Mouse (Mus musculus) embryonic facial prominence, embryonic 10.5 days (tissue): ENCODE measurements around the gene Pgc. TPM values are rescaled to one million over a fixed set of nuclear protein-coding genes. Genes with fewer than 3 reads are reported as not detected.

Experiments used
- DNase-seq: peaks from one replicate; pipeline ENCODE4 v3.0.0-alpha.2; 2017; ENCODE audit warnings: low spot score
- H3K27ac ChIP-seq: fragments of 300-500 bp; sonication (generic); replicated peaks from 2 replicates; pipeline ENCODE4 v1.5.1; 2016; ENCODE audit warnings: mild to moderate bottlenecking
- H3K27me3 ChIP-seq: fragments of 300-500 bp; sonication (generic); replicated peaks from 2 replicates; pipeline ENCODE4 v1.6.1; 2016; ENCODE audit warnings: low read depth, mild to moderate bottlenecking; ENCODE audit not compliant: poor library complexity, severe bottlenecking
- H3K36me3 ChIP-seq: fragments of 300-500 bp; sonication (generic); replicated peaks from 2 replicates; pipeline ENCODE4 v1.6.1; 2016; ENCODE audit warnings: mild to moderate bottlenecking, moderate library complexity
- H3K4me1 ChIP-seq: fragments of 300-500 bp; sonication (generic); 2 replicates; pipeline ENCODE4 v1.6.1; 2016
- H3K4me3 ChIP-seq: fragments of 300-500 bp; sonication (generic); 2 replicates; pipeline ENCODE4 v1.5.1; 2016; ENCODE audit warnings: mild to moderate bottlenecking, moderate library complexity
- H3K9me3 ChIP-seq: fragments of 300-500 bp; sonication (generic); 2 replicates; pipeline ENCODE4 v1.6.1; 2016; ENCODE audit warnings: mild to moderate bottlenecking
- WGBS: fragments of 180-500 bp; shearing (Covaris S2); methylation state at CpG from one replicate; pipeline ENCODE4 v1.1.7; 2016; 5-methylcytosine and 5-hydroxymethylcytosine counted together
- polyA plus RNA-seq: library from polyadenylated mRNA; unstranded; fragments of >200 nt; fragmentation: Nextera tagmentation; extraction: Ambion mirVana; gene quantifications from 2 replicates; pipeline ENCODE4 v1.2.1, GENCODE M21; 2016

Pgc gene
- polyA plus RNA-seq, 1 experiment from 2014 or later, result 0.10 TPM

- no peak for DNase-seq
- no peaks in the 10 kb centered on the region for H3K27me3 ChIP-seq
- no peaks in the 10 kb centered on the region for H3K36me3 ChIP-seq
- WGBS, result 72% methylated on average over 2 of the region's 2 CpGs
- H3K27ac ChIP-seq, result no peak overlapping the region
- peaks cover 10% of the 10 kb centered on the region; the same call in 1 of the 2 replicates for H3K9me3 ChIP-seq
- no peak overlapping the region for H3K4me3 ChIP-seq
- H3K4me1 ChIP-seq, result peaks cover 18% of the 10 kb centered on the region
These were observed 50.5 kb downstream of the Pgc start for GRCm38 (mm10) chr17:47777141-47777540.

GRCm38 (mm10) chr17:47780470-47780869 is 53.8 kb downstream of the Pgc start:
- DNase-seq, result no peak
- WGBS, result 86% methylated on average over 10 of the region's 10 CpGs
- H3K4me3 ChIP-seq, result no peak overlapping the region
- H3K36me3 ChIP-seq, result no peaks in the 10 kb centered on the region
- H3K27me3 ChIP-seq, result peaks cover 9% of the 10 kb centered on the region; the same call in 1 of the 2 replicates
- no peaks in the 10 kb centered on the region for H3K9me3 ChIP-seq
- peaks cover 23% of the 10 kb centered on the region for H3K4me1 ChIP-seq
- H3K27ac ChIP-seq, result no peak overlapping the region

DNA sequence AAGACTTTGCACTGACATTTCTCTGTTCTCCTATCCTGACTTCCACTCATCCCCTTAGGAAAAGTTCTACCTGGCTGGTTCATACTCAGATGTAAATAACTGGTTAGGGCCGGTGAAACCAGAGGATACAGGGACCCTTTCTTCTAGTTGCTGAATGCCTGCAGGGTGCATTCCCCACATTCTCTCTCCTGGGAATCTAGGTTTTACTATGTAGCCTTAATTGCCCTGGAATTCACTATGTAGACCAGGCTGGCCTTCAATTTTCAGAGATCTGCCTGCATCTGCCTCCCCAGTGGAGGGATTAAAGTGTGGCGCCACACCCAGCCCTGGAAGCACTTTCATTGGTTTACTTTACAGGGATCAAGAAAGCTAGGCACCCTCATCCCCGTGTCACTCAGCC is 55.8 kb downstream of the Pgc start:
- DNase-seq, result no peak
- Histone ChIP-seq H3K27me3 (peaks cover 26% of the 10 kb centered on the region), H3K9me3 (no peaks in the 10 kb centered on the region), H3K4me3 (no peak overlapping the region), H3K27ac (no peak overlapping the region), H3K4me1 (peaks cover 42% of the 10 kb centered on the region), H3K36me3 (no peaks in the 10 kb centered on the region)
- 79% methylated on average over 3 of the region's 3 CpGs for WGBS

GRCm38 (mm10) chr17:47783445-47784223 is 57.0 kb downstream of the Pgc start:
- peaks cover 54% of the 10 kb centered on the region for H3K4me1 ChIP-seq
- no peaks in the 10 kb centered on the region for H3K9me3 ChIP-seq
- WGBS, result 84% methylated on average over 8 of the region's 8 CpGs
- peaks cover 33% of the 10 kb centered on the region for H3K27me3 ChIP-seq
- DNase-seq, result no peak
- no peaks in the 10 kb centered on the region for H3K36me3 ChIP-seq
- no peak overlapping the region for H3K4me3 ChIP-seq
- H3K27ac ChIP-seq, result no peak overlapping the region; the same call in 1 of the 2 replicates

Other genes with a start within 250 kb of the Pgc start
- gene Taf8, start 224.6 kb upstream of the Pgc start, polyA plus RNA-seq, result 32.0 and 35.3 TPM in 2 replicates
- gene Ccnd3, start 221.8 kb upstream of the Pgc start, polyA plus RNA-seq, result 325 and 335 TPM in 2 replicates
- gene Bysl, start 115.3 kb upstream of the Pgc start, polyA plus RNA-seq, result 43.8 and 44.7 TPM in 2 replicates
- gene Med20, start 115.3 kb upstream of the Pgc start, polyA plus RNA-seq, result 46.7 and 48.9 TPM in 2 replicates
- gene Gm20517, start 115.3 kb upstream of the Pgc start, polyA plus RNA-seq, result 1.6 and 2.4 TPM in 2 replicates
- gene Usp49, start 96.2 kb upstream of the Pgc start, polyA plus RNA-seq, result 4.1 and 5.4 TPM in 2 replicates
- 378 and 379 TPM in 2 replicates for gene Tomm6, start 38.5 kb upstream of the Pgc start, polyA plus RNA-seq
- gene Frs3, start 37.8 kb upstream of the Pgc start, polyA plus RNA-seq, result 7.3 and 8.3 TPM in 2 replicates
- 0.21 and 0.24 TPM in 2 replicates for gene Gm21981, start 32.4 kb upstream of the Pgc start, polyA plus RNA-seq
- gene Prickle4, start 32.1 kb upstream of the Pgc start, polyA plus RNA-seq, result 0.35 TPM in 1 of 2 replicates, not detected in the other
- gene Tfeb, start 10.2 kb downstream of the Pgc start, polyA plus RNA-seq, result 2.3 and 2.9 TPM in 2 replicates
- gene Mdfi, start 107.8 kb downstream of the Pgc start, polyA plus RNA-seq, result 21.0 and 25.1 TPM in 2 replicates
- gene Foxp4, start 197.8 kb downstream of the Pgc start, polyA plus RNA-seq, result 26.9 and 28.1 TPM in 2 replicates